Mouse (Mus musculus): ENCODE data around the gene Ankfy1.
"Not testable (repeated sequence)": the region's sequence is repeated elsewhere in the genome, so short reads cannot be mapped to it uniquely, and the experiment has no call there.

Gene Ankfy1

GRCm38 (mm10) chr11:72689115-72689514, 691 bp upstream of the Ankfy1 start:
- DNase-seq (ENCODE audit: low read depth, low spot score) = no peak
- Histone ChIP-seq H3K36me3 (ENCODE audit: control insufficient read depth, insufficient read depth, low read length, poor library complexity, severe bottlenecking) (0 out of 2 replicates have a peak, but pooled peaks cover 1% of the 10 kb centered on the region), H3K27me3 (ENCODE audit: control insufficient read depth, insufficient read depth, low read length, poor library complexity, severe bottlenecking) (no peaks in the 10 kb centered on the region)

GRCm38 (mm10) chr11:72692353-72692752, 2.5 kb downstream of the Ankfy1 start:
- DNase-seq (ENCODE audit: low read depth, low spot score) = peak; percentile 24
- Histone ChIP-seq H3K36me3 (ENCODE audit: control insufficient read depth, insufficient read depth, low read length, poor library complexity, severe bottlenecking) (0 out of 2 replicates have a peak, but pooled peaks cover 1% of the 10 kb centered on the region), H3K27me3 (ENCODE audit: control insufficient read depth, insufficient read depth, low read length, poor library complexity, severe bottlenecking) (no peaks in the 10 kb centered on the region)

GRCm38 (mm10) chr11:72695025-72695424, 5.2 kb downstream of the Ankfy1 start:
- Histone ChIP-seq H3K36me3 (ENCODE audit: control insufficient read depth, insufficient read depth, low read length, poor library complexity, severe bottlenecking) (peaks cover 3% of the 10 kb centered on the region), H3K27me3 (ENCODE audit: control insufficient read depth, insufficient read depth, low read length, poor library complexity, severe bottlenecking) (no peaks in the 10 kb centered on the region)
- DNase-seq (ENCODE audit: low read depth, low spot score) = no peak

- Histone ChIP-seq H3K27me3 (ENCODE audit: control insufficient read depth, insufficient read depth, low read length, poor library complexity, severe bottlenecking) (no peaks in the 10 kb centered on the region), H3K36me3 (ENCODE audit: control insufficient read depth, insufficient read depth, low read length, poor library complexity, severe bottlenecking) (peaks cover 3% of the 10 kb centered on the region)
- no peak for DNase-seq (ENCODE audit: low read depth, low spot score)
These were observed 6.7 kb downstream of the Ankfy1 start for GRCm38 (mm10) chr11:72696368-72696971.

GRCm38 (mm10) chr11:72697323-72697722, 7.5 kb downstream of the Ankfy1 start:
- Histone ChIP-seq H3K36me3 (ENCODE audit: control insufficient read depth, insufficient read depth, low read length, poor library complexity, severe bottlenecking) (peaks cover 4% of the 10 kb centered on the region), H3K27me3 (ENCODE audit: control insufficient read depth, insufficient read depth, low read length, poor library complexity, severe bottlenecking) (no peaks in the 10 kb centered on the region)
- DNase-seq (ENCODE audit: low read depth, low spot score) = peak; percentile 24

- not testable (repeated sequence) for DNase-seq (ENCODE audit: low read depth, low spot score); H3K27me3 ChIP-seq (ENCODE audit: control insufficient read depth, insufficient read depth, low read length, poor library complexity, severe bottlenecking); H3K36me3 ChIP-seq (ENCODE audit: control insufficient read depth, insufficient read depth, low read length, poor library complexity, severe bottlenecking)
These were observed 15.3 kb downstream of the Ankfy1 start for GRCm38 (mm10) chr11:72705111-72705510.

- DNase-seq (ENCODE audit: low read depth, low spot score) = no peak
- H3K36me3 ChIP-seq (ENCODE audit: control insufficient read depth, insufficient read depth, low read length, poor library complexity, severe bottlenecking) = peaks cover 7% of the 10 kb centered on the region
- no peaks in the 10 kb centered on the region for H3K27me3 ChIP-seq (ENCODE audit: control insufficient read depth, insufficient read depth, low read length, poor library complexity, severe bottlenecking)
These were observed 22.9 kb downstream of the Ankfy1 start for GRCm38 (mm10) chr11:72712721-72713120.

GRCm38 (mm10) chr11:72718161-72718560, 28.4 kb downstream of the Ankfy1 start:
- DNase-seq (ENCODE audit: low read depth, low spot score) = peak; percentile 9
- peaks cover 3% of the 10 kb centered on the region for H3K36me3 ChIP-seq (ENCODE audit: control insufficient read depth, insufficient read depth, low read length, poor library complexity, severe bottlenecking)
- no peaks in the 10 kb centered on the region for H3K27me3 ChIP-seq (ENCODE audit: control insufficient read depth, insufficient read depth, low read length, poor library complexity, severe bottlenecking)

- DNase-seq (ENCODE audit: low read depth, low spot score) = no peak
- Histone ChIP-seq H3K36me3 (ENCODE audit: control insufficient read depth, insufficient read depth, low read length, poor library complexity, severe bottlenecking) (peaks cover 3% of the 10 kb centered on the region), H3K27me3 (ENCODE audit: control insufficient read depth, insufficient read depth, low read length, poor library complexity, severe bottlenecking) (no peaks in the 10 kb centered on the region)
These were observed 33.4 kb downstream of the Ankfy1 start for GRCm38 (mm10) chr11:72723165-72723564.

GRCm38 (mm10) chr11:72723871-72724270, 34.1 kb downstream of the Ankfy1 start:
- H3K27me3 ChIP-seq (ENCODE audit: control insufficient read depth, insufficient read depth, low read length, poor library complexity, severe bottlenecking) = no peaks in the 10 kb centered on the region
- peaks cover 4% of the 10 kb centered on the region for H3K36me3 ChIP-seq (ENCODE audit: control insufficient read depth, insufficient read depth, low read length, poor library complexity, severe bottlenecking)
- peak; percentile 61 for DNase-seq (ENCODE audit: low read depth, low spot score)

- no peaks in the 10 kb centered on the region for H3K27me3 ChIP-seq (ENCODE audit: control insufficient read depth, insufficient read depth, low read length, poor library complexity, severe bottlenecking)
- peak; percentile 38 for DNase-seq (ENCODE audit: low read depth, low spot score)
- H3K36me3 ChIP-seq (ENCODE audit: control insufficient read depth, insufficient read depth, low read length, poor library complexity, severe bottlenecking) = peaks cover 10% of the 10 kb centered on the region
These were observed 36.2 kb downstream of the Ankfy1 start for GRCm38 (mm10) chr11:72726023-72726422.

- Histone ChIP-seq H3K27me3 (ENCODE audit: control insufficient read depth, insufficient read depth, low read length, poor library complexity, severe bottlenecking) (no peaks in the 10 kb centered on the region), H3K36me3 (ENCODE audit: control insufficient read depth, insufficient read depth, low read length, poor library complexity, severe bottlenecking) (peaks cover 14% of the 10 kb centered on the region)
- no peak for DNase-seq (ENCODE audit: low read depth, low spot score)
These were observed 43.9 kb downstream of the Ankfy1 start for GRCm38 (mm10) chr11:72733736-72734135.

GRCm38 (mm10) chr11:72734840-72735518, 45.2 kb downstream of the Ankfy1 start:
- Histone ChIP-seq H3K36me3 (ENCODE audit: control insufficient read depth, insufficient read depth, low read length, poor library complexity, severe bottlenecking) (peaks cover 14% of the 10 kb centered on the region), H3K27me3 (ENCODE audit: control insufficient read depth, insufficient read depth, low read length, poor library complexity, severe bottlenecking) (no peaks in the 10 kb centered on the region)
- no peak for DNase-seq (ENCODE audit: low read depth, low spot score)

GRCm38 (mm10) chr11:72735519-72735860, 45.7 kb downstream of the Ankfy1 start:
- no peak for DNase-seq (ENCODE audit: low read depth, low spot score)
- Histone ChIP-seq H3K27me3 (ENCODE audit: control insufficient read depth, insufficient read depth, low read length, poor library complexity, severe bottlenecking) (no peaks in the 10 kb centered on the region), H3K36me3 (ENCODE audit: control insufficient read depth, insufficient read depth, low read length, poor library complexity, severe bottlenecking) (peaks cover 15% of the 10 kb centered on the region)

- no peak for DNase-seq (ENCODE audit: low read depth, low spot score)
- peaks cover 13% of the 10 kb centered on the region for H3K36me3 ChIP-seq (ENCODE audit: control insufficient read depth, insufficient read depth, low read length, poor library complexity, severe bottlenecking)
- no peaks in the 10 kb centered on the region for H3K27me3 ChIP-seq (ENCODE audit: control insufficient read depth, insufficient read depth, low read length, poor library complexity, severe bottlenecking)
These were observed 46.5 kb downstream of the Ankfy1 start for GRCm38 (mm10) chr11:72736320-72736719.
